Mouse (Mus musculus) embryonic facial prominence, embryonic 10.5 days (tissue): Measurements from ENCODE around the gene Spata21. TPM values are rescaled to one million over a fixed set of nuclear protein-coding genes. Genes with fewer than 3 reads are reported as not detected.
"Not testable (repeated sequence)": the region's sequence is repeated elsewhere in the genome, so short reads cannot be mapped to it uniquely, and the experiment has no call there.

Source experiments
- DNase-seq: peaks from one replicate; pipeline ENCODE4 v3.0.0-alpha.2; 2017; ENCODE audit warnings: low spot score
- H3K27ac ChIP-seq: fragments of 300-500 bp; sonication (generic); replicated peaks from 2 replicates; pipeline ENCODE4 v1.5.1; 2016; ENCODE audit warnings: mild to moderate bottlenecking
- H3K27me3 ChIP-seq: fragments of 300-500 bp; sonication (generic); replicated peaks from 2 replicates; pipeline ENCODE4 v1.6.1; 2016; ENCODE audit warnings: low read depth, mild to moderate bottlenecking; ENCODE audit not compliant: poor library complexity, severe bottlenecking
- H3K36me3 ChIP-seq: fragments of 300-500 bp; sonication (generic); replicated peaks from 2 replicates; pipeline ENCODE4 v1.6.1; 2016; ENCODE audit warnings: mild to moderate bottlenecking, moderate library complexity
- H3K4me1 ChIP-seq: fragments of 300-500 bp; sonication (generic); 2 replicates; pipeline ENCODE4 v1.6.1; 2016
- H3K4me3 ChIP-seq: fragments of 300-500 bp; sonication (generic); 2 replicates; pipeline ENCODE4 v1.5.1; 2016; ENCODE audit warnings: mild to moderate bottlenecking, moderate library complexity
- H3K9me3 ChIP-seq: fragments of 300-500 bp; sonication (generic); 2 replicates; pipeline ENCODE4 v1.6.1; 2016; ENCODE audit warnings: mild to moderate bottlenecking
- WGBS: fragments of 180-500 bp; shearing (Covaris S2); methylation state at CpG from one replicate; pipeline ENCODE4 v1.1.7; 2016; 5-methylcytosine and 5-hydroxymethylcytosine counted together
- polyA plus RNA-seq: library from polyadenylated mRNA; unstranded; fragments of >200 nt; fragmentation: Nextera tagmentation; extraction: Ambion mirVana; gene quantifications from 2 replicates; pipeline ENCODE4 v1.2.1, GENCODE M21; 2016

Gene Spata21
- polyA plus RNA-seq, 1 experiment from 2014 or later, result 0.11 TPM

DNA sequence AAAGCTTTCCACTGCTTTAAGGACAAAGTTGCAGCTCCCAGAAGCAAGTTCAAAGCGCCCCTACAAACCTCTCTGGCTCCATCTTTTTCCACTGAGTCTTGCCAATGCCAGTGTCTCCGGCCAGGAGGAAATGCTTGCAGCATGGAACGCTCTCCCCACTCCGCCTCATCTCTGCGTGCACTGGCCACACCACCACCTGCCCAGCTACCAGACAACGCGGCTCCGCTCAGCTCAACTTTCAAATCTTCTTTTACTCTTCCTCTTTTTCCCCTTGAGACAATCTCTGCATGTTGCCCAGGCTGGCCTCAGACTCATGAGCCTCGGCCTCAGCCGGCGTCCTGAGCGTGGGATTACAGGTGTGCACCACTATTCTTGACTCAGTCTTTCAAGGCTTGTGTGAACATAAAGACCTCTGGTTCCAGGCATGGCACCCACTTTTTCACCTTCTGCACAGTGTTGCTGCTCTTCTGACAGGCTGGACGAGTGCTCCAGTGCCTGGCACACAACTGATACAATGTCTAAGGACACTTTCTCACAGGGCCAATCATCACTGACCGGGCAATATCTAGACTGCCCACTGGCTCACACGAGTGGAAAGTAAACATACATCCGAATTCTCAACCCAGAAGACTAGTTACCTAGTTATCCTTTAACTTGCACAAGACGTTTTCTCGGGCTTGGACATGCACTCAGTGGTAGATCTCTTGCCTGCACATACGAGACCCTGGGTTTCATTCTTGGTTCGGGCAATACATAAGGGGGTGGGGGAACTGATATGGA lies 46.8 kb downstream of the Spata21 start:
- no peaks in the 10 kb centered on the region for H3K9me3 ChIP-seq
- WGBS, result 84% methylated on average over 20 of the region's 20 CpGs
- peaks cover 37% of the 10 kb centered on the region for H3K36me3 ChIP-seq
- no peaks in the 10 kb centered on the region for H3K27me3 ChIP-seq
- no peak for DNase-seq
- H3K27ac ChIP-seq, result peak overlapping the region; percentile 37; the same call in 1 of the 2 replicates
- H3K4me3 ChIP-seq, result peak overlapping the region; percentile 29; the same call in 1 of the 2 replicates
- H3K4me1 ChIP-seq, result peaks cover 82% of the 10 kb centered on the region

- no peak for DNase-seq
- WGBS, result 79% methylated on average over 7 of the region's 7 CpGs
- Histone ChIP-seq H3K4me1 (peaks cover 73% of the 10 kb centered on the region), H3K4me3 (peak overlapping the region; percentile 2; the same call in 1 of the 2 replicates), H3K9me3 (no peaks in the 10 kb centered on the region), H3K27ac (no peak overlapping the region), H3K36me3 (peaks cover 33% of the 10 kb centered on the region), H3K27me3 (no peaks in the 10 kb centered on the region)
Measured at GRCm38 (mm10) chr4:141136126-141136525, 48.0 kb downstream of the Spata21 start.

GRCm38 (mm10) chr4:141137740-141138139 lies 49.6 kb downstream of the Spata21 start:
- Histone ChIP-seq H3K4me3 (peak overlapping the region; percentile 75), H3K4me1 (peaks cover 57% of the 10 kb centered on the region), H3K36me3 (peaks cover 29% of the 10 kb centered on the region)
- not testable (repeated sequence) for DNase-seq, H3K27me3 ChIP-seq, H3K9me3 ChIP-seq, H3K27ac ChIP-seq
- WGBS, result 78% methylated on average over 3 of the region's 3 CpGs

DNA sequence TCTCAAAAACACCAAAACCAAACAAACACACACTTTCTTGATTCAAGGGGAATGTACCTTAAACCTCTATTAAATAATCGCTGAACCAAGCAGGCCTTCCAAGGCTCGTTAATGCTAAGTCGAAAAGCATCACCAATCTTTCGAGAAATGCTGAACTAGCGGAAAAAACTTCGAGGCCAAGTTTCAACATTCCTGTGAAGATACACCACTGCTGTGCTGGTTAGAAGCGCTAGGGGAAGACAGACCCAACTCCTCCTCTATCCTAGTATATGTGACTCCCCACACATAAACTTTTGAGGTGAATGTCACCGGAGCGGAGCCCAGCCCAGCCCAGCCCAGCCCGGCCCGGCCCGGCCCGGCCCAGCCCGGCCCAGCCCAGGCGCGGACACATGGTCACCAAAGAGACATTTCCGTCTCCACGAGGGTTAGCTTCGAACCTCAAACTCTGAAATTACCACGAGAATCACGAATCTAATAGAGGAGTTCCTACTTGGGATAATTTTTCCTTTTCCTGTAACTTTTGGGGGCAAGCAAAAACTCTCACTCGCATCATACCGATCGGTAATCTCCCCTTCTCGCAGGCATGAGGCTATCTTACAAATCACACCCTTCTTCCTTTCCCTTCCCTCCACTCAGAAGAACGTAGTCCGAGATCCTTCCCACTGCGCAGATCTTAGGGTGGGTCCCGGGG lies 50.4 kb downstream of the Spata21 start:
- no peaks in the 10 kb centered on the region for H3K27me3 ChIP-seq
- WGBS, result 5% methylated on average over 29 of the region's 29 CpGs
- H3K9me3 ChIP-seq, result no peaks in the 10 kb centered on the region
- peak overlapping the region; percentile 98 for H3K27ac ChIP-seq
- H3K4me3 ChIP-seq, result peak overlapping the region; percentile 75
- no peak for DNase-seq
- peaks cover 49% of the 10 kb centered on the region for H3K4me1 ChIP-seq
- H3K36me3 ChIP-seq, result peaks cover 29% of the 10 kb centered on the region

DNA sequence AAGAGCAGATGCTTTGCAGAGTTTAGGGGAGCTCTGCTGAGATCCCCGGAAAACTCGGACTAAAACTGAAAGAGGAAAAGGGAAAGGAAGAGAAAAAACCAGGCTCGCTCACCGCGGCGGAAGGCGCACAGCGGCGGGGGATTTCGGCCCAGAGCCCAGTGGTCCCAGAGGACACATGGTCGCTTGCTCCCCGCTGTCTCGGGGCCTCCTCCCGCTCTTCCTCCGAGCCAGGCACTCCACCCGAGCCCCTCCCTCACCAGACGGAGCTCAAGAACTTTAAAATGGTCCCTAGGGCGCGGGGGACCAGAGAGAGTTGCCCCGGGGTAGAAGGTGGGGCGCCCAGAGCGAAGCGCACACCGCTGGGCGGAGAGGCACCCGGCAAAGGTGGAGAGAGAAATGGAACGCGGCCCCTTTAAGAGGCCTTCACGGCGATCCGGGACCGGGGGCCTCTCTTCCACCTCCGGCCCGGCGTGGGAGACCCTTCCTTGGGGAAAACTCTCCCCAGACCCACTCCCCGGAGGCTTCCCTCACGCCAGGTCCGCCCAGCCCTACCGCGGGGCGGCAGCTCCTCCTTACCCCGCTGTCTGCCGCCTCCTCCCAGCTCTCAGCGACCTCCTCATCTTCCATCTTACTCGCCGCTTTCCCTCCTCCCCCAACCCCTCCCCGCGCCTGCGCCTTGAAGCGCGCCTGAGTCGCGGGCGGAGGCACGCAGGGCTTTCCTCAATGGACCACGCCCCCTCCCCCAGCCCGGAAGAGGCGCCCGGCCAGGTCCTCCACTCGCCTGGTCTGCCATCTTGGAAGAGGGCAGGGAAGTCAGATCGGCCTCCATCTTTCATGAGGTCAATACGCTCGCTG lies 51.2 kb downstream of the Spata21 start, which contains the start of gene Szrd1:
Gene Szrd1 (minus strand): TSS at position 660 of the 855 bp plus-strand sequence.
- Histone ChIP-seq H3K36me3 (peaks cover 24% of the 10 kb centered on the region), H3K4me1 (peaks cover 44% of the 10 kb centered on the region), H3K27ac (peak within 1 kb of the TSS; percentile 98), H3K4me3 (peak within 1 kb of the TSS; percentile 75), H3K9me3 (no peaks in the 10 kb centered on the region), H3K27me3 (no peaks in the 10 kb centered on the region)
- peak; percentile 100 for DNase-seq
- under 1% methylated on average over 63 of the region's 63 CpGs for WGBS

GRCm38 (mm10) chr4:141140354-141140753 lies 52.2 kb downstream of the Spata21 start:
- not testable (repeated sequence) for H3K27me3 ChIP-seq, H3K4me3 ChIP-seq, H3K27ac ChIP-seq, H3K9me3 ChIP-seq, DNase-seq
- Histone ChIP-seq H3K4me1 (peaks cover 34% of the 10 kb centered on the region), H3K36me3 (peaks cover 14% of the 10 kb centered on the region)
- WGBS, result 88% methylated on average over 9 of the region's 9 CpGs

- Histone ChIP-seq H3K9me3 (no peaks in the 10 kb centered on the region), H3K27ac (no peak overlapping the region), H3K4me3 (no peak overlapping the region), H3K36me3 (peaks cover 10% of the 10 kb centered on the region), H3K27me3 (no peaks in the 10 kb centered on the region), H3K4me1 (peaks cover 30% of the 10 kb centered on the region)
- no peak for DNase-seq
- WGBS, result 92% methylated on average over 6 of the region's 6 CpGs
Measured at GRCm38 (mm10) chr4:141140967-141141366, 52.8 kb downstream of the Spata21 start.

GRCm38 (mm10) chr4:141142285-141142811 lies 54.2 kb downstream of the Spata21 start:
- Histone ChIP-seq H3K27ac (no peak overlapping the region), H3K9me3 (no peaks in the 10 kb centered on the region), H3K27me3 (no peaks in the 10 kb centered on the region), H3K4me1 (peaks cover 22% of the 10 kb centered on the region), H3K36me3 (no peaks in the 10 kb centered on the region), H3K4me3 (no peak overlapping the region)
- peak; percentile 75 for DNase-seq
- WGBS, result 28% methylated on average over 9 of the region's 9 CpGs

- H3K36me3 ChIP-seq, H3K27ac ChIP-seq, H3K4me3 ChIP-seq, DNase-seq, H3K9me3 ChIP-seq, H3K27me3 ChIP-seq: not testable (repeated sequence)
- 95% methylated on average over 13 of the region's 16 CpGs for WGBS
- peaks cover 19% of the 10 kb centered on the region for H3K4me1 ChIP-seq
Measured at GRCm38 (mm10) chr4:141145124-141145523, 57.0 kb downstream of the Spata21 start.

- Histone ChIP-seq H3K36me3 (0 out of 2 replicates have a peak, but pooled peaks cover 2% of the 10 kb centered on the region), H3K27me3 (no peaks in the 10 kb centered on the region), H3K27ac (no peak overlapping the region), H3K4me1 (peaks cover 20% of the 10 kb centered on the region), H3K4me3 (no peak overlapping the region), H3K9me3 (no peaks in the 10 kb centered on the region)
- 92% methylated on average over 6 of the region's 6 CpGs for WGBS
- DNase-seq, result no peak
Measured at GRCm38 (mm10) chr4:141146491-141147033, 58.4 kb downstream of the Spata21 start.

DNA sequence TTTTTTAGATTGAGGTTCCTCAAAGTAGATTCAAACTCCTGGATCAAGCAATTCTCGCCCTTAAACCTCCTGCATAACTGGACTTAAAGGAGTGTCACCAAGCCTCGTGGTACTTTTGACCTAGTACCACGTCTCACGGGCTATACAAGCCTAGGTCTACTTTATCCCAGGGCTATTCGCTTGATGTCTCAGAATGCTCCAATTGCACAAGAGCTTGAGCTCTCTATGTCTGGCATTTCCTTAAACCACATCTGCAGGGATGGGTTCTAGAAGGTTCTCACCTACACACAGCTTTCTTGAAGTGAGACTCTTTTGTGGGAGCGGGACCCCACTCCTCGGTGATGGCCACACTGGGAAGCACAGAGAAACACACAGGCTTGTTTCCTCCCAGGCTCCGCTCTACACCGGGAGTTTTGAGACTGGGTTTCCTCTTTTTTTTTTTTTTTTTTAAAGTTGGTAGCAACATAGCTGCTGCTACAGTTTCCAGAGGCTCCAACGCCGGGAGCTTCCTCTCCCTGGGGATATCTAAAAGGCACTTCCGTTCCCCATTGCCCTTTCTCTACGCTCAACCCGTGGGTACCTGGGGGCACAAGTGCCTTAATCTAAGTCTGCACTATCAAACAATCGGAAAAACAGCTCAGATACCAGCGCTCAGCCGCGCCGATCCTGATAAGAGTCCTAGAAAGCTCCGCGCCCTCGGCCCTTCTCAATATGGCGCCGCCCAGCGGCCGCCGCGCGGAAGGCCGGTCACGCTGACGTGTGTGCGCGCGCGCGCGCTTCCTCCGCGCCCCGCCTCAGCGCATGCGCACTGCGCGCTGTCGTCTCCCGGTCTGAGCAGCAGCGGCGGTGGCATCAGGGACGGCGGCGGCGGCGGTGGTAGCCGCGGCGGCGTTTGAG lies 59.2 kb downstream of the Spata21 start, which contains the start of gene Fbxo42:
Gene Fbxo42 (plus strand): TSS at position 802 of the 897 bp plus-strand sequence.
- Histone ChIP-seq H3K9me3 (no peaks in the 10 kb centered on the region), H3K36me3 (0 out of 2 replicates have a peak, but pooled peaks cover 2% of the 10 kb centered on the region), H3K27ac (peak within 1 kb of the TSS; percentile 95), H3K27me3 (no peaks in the 10 kb centered on the region), H3K4me3 (peak within 1 kb of the TSS; percentile 99), H3K4me1 (peaks cover 21% of the 10 kb centered on the region)
- WGBS, result 8% methylated on average over 58 of the region's 58 CpGs
- peak; percentile 97 for DNase-seq
